Mouse (Mus musculus): ENCODE measurements around the gene Gjc1.

Gjc1 gene

GRCm38 (mm10) chr11:102810721-102811485 is 8.6 kb downstream of the Gjc1 start:
- DNase-seq, result no peak

DNA sequence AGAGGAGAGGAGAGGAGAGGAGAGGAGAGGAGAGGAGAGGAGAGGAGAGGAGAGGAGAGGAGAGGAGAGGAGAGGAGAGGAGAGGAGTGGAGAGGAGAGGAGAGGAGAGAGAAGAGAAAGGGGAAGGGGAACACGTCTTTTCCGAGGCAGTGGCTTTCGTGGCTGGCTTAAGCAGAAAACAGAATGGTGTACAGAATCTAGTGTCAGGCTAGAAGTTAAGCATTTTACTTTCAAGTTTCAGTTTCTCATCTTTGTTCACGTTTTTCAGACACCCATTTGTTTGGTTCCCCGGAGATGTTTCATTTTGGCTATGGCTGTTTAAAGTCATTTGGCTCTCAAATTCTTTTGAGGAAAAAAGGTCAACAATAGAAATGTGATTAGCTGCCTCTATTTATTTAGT is 11.3 kb downstream of the Gjc1 start:
- DNase-seq, result no peak

DNA sequence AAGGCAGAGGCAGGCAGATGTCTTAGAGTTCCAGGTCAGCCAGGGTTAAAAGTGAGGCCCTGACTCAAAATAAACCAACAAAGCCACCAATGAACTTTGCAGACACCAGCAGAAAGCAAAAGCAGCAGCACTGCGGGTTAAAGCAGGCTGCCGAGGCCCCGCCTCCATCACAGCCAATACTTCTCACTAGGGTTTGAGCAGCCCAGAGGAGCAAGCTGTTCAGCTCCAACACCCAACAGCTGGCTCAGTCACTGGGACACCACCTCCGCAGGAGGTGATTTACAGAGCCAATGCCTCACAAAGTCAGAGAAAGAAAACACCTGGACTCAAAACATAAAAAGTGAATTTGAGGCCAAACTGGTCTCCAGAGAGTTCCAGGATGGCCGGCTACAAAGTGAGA is 16.0 kb downstream of the Gjc1 start:
- DNase-seq, result no peak

DNA sequence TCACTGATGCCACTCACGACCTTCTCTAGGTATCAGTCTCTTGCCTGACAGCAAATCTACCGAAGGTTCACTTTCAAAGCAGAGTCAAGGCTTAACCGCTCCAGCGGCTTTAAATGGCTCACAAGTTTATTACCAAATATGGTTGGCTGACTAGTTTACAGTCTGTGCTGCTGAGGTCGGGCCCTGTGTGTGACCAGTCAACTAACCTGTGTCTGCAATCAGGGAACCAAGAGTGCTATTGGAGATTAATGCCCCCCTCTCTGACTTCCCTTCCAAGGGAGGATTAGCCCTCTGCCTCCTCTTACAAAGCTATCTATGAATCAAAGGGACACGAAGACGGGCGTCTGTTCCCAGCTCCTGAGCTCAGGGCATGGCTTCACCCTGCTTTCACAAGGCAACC is 25.3 kb downstream of the Gjc1 start:
- no peak for DNase-seq

GRCm38 (mm10) chr11:102791682-102792445 is 27.6 kb downstream of the Gjc1 start:
- no peak for DNase-seq

- no peak for DNase-seq
Measured at GRCm38 (mm10) chr11:102787688-102788177, 31.8 kb downstream of the Gjc1 start.

- DNase-seq, result no peak
Measured at GRCm38 (mm10) chr11:102783443-102783842, 36.1 kb downstream of the Gjc1 start.

DNA sequence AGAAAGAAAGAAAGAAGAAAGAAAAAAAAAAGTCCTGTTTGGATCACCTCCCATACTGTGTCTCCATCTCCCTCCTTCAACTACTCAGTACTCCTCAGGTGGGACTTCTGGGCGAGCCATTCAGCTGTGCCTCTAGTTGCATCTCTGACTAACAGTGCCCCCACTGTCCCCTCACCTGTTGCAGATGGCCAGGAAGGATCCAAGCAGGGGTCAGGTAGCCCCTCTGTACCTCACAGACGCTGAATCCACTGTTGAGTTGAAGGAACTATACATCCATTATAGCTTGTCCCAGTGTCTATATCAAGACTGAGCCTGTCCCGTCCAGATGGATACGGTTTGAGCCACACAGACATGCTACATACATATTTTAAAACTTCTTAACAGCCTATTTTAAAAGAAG is 38.0 kb downstream of the Gjc1 start:
- DNase-seq, result no peak

DNA sequence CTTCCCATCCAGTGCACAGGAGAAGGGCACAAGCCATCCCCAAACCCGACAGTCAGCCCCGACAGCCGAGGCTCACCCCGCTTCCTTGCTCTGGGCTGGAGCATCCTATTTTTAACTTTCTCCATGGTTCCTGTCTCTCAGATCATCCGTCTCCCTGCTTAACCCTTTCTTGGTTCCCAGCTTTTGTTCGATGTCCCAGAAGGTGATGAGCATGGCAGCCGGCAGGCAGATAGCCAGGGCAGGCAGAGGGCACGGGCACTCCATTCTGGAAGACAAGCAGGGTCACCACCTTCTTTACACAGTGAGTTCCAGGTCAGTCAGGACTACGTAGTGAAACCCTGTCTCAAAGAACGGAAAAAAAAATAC is 38.5 kb downstream of the Gjc1 start:
- DNase-seq, result no peak

GRCm38 (mm10) chr11:102780271-102780985 is 39.1 kb downstream of the Gjc1 start:
- no peak for DNase-seq

DNA sequence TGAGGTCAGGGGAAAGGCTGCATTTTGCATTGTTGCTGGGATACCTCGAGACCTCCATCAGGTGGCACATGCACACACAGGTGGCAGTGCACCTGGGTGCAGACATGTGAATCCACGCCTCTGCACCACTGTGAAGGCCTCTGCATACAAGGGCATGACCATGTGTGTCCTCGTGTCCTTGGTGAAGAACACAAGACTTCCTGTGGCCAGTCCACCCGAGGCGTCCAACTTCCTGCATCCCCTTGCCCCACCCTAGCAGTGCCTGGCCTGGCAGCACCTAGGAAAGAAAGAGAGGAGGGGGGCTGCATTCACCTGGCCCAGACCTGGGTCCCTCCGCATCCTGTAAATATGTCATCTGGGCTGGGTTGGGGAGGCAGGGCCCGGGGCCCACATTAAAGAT is 39.7 kb downstream of the Gjc1 start:
- DNase-seq, result no peak

DNA sequence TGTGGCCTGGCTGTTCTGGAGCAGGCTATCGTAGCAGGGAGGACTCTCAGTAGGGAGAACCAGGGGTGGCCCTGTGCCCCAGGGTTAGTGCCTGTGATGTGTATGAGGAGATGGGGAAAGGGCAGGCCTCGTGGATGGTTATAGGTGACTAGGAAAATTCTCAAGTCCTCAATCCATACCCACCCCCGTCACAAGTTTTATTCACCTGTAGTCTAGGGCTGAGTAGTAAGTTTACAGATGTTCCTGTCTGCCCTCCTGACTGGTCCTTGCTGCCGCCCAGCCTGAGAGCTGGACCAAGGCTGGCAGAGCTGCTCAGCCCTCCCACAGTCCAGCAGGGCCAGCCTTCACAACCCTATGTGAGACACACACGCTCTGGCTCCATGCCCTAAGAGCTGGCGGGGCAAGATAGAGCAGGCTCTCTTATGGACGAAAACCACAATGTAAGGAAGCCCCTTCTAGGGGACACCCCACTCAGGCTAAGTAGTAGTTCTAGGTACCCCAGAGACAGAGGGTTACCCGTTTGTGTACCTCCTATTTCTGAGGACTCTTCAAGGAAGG is 40.3 kb downstream of the Gjc1 start:
- no peak for DNase-seq

- no peak for DNase-seq
Measured at GRCm38 (mm10) chr11:102778597-102778996, 40.9 kb downstream of the Gjc1 start.

- DNase-seq, result no peak
Measured at GRCm38 (mm10) chr11:102778165-102778564, 41.3 kb downstream of the Gjc1 start.

DNA sequence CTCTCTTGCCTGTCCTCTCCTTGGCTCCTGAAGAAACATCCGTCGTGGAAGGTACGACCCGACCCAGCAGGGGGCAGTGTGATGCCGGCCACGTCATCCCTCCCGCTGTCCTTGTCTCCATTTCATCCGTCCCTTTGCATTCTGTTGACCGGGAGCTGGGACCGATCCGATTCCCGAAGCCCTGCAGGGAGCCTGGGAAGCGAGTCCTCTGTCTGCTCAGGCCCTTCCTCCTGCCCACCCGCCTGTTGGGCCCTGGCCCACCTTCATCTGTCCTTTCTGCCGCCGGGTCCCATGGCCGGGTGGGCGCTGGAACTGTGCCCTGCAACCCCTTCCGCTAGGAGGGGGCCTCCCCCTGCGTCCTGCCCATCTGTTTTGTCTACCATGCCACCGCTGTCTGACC is 41.9 kb downstream of the Gjc1 start:
- peak; percentile 62 for DNase-seq

- peak; percentile 82 for DNase-seq
Measured at GRCm38 (mm10) chr11:102774621-102775141, 44.8 kb downstream of the Gjc1 start.

DNA sequence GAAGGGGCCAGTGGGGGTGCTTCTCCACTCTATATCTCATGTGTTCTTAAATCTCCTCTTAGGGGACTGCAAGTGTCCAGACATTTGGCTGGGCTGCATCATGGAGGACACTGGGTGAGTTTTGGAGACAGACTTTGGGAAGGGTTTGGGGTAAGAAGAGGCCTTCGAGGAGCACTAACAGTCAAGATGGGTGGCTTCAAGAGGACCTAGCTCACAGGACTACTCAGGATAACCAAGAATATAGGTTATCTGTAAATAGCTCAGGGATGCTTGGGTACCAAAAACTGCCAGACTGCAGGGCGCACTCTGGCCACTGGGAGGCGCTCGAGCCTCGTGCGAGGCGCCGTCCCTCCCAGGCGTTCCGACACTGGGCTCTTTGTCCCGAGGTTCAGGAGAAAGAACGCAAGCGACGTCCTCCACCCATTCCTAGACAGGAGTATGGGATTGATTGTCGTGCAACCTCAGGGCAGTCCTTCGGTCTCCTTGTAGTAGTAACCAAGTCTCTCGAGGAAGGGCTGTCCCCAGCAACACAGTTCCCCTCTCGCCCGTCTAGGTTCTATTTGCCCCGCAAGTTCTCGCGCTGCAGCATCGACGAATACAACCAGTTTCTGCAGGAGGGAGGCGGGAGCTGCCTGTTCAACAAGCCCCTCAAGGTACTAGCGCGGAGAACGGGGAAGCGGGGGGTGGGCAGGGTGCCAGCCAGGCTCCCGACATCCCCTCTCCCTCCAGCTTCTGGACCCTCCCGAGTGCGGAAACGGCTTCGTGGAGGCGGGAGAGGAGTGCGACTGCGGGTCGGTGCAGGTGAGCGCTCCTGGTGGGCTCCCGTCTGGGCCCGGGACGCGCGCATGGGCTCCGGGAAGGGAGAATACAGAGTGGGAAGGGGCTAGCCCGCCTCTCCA is 45.5 kb downstream of the Gjc1 start:
- DNase-seq, result peak; percentile 84

DNA sequence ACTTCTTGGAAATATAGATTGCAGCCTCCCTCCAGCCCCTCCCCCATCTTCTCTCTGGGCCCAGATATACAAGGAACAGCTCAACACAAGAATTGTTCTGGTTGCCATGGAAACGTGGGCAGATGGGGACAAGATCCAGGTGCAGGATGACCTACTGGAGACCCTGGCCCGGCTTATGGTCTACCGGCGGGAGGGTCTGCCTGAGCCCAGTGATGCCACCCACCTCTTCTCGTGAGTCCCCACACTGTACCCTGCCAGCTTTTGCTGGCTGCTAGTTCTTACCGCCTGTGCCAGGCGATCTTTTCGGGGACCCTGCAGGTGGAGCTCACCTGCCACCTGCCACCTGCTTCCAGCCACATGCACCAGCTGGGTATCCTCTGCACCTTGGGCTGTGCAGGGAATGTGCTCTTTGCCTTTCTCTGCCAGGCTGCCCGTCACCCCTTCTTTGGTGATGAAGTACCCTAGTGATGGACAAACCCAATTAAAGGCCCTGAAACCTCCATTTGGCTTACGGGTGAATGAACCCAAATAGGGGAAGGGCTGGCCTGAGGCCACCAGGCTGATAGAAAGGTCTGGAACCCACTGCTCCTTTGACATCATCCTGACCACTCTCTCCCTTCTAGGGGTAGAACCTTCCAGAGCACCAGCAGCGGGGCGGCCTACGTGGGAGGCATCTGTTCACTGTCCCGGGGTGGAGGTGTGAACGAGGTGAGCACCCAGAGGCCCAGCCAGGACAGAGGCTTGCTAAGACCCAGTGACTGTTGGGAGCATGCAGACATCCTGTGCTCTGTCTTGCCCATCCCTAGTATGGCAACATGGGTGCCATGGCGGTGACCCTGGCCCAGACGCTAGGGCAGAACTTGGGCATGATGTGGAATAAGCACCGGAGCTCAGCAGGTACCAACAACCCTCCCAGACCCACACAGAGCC is 46.5 kb downstream of the Gjc1 start:
- DNase-seq, result no peak

DNA sequence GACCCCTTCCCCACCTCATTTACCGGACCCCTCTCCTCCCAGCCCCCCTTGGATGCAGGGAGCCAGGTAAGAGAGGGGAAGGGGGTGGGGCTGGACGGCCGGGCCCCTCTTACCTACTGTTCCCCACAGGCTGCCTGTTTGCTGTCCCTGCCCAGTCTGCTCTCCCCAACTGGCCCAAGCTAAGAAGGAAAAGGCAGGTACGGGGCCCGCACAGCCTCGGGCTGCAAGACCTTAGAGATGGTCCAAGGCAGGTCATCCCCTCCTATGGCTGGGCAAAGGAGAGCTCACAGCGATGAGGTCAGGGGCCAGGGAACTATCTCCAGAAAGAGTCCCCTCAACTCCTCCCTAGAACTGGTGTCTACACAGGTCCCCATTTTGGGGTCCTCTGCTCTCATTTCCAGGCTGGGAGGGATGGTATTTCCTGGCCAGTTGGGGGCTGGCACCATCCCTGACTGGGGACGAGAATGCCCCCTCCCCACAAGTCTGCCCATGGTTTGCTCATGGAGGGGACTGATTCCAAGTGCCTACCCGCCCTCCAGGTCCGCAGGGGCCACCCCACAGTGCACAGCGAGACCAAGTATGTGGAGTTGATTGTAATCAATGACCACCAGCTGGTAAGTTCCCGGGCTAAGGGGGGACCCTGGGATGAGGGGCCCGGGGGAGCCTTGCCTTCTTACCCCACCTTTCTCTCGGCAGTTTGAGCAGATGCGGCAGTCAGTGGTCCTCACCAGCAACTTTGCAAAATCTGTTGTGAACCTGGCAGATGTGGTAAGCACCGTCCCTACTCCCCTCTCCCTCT is 47.4 kb downstream of the Gjc1 start:
- DNase-seq, result no peak
